Mouse (Mus musculus) embryonic facial prominence, embryonic 11.5 days (tissue): ENCODE measurements around the gene Cldn14. TPM values are rescaled to one million over a fixed set of nuclear protein-coding genes. Genes with fewer than 3 reads are reported as not detected.

ENCODE experiments used
- ATAC-seq: fragments of 200-750 bp; cut with Nextera tagmentation; replicated peaks from 2 replicates; pipeline ENCODE4 v1.8.0; 2017; ENCODE audit warnings: low read depth; ENCODE audit not compliant: insufficient number of reproducible peaks, low FRiP score, low TSS enrichment
- DNase-seq: peaks from one replicate; pipeline ENCODE4 v3.0.0-alpha.2; 2015; ENCODE audit warnings: low spot score
- H3K27ac ChIP-seq: fragments of 300-500 bp; sonication (generic); replicated peaks from 2 replicates; pipeline ENCODE4 v1.5.1; 2014; ENCODE audit warnings: mild to moderate bottlenecking, low read depth, low read length, control low read depth
- H3K27me3 ChIP-seq: fragments of 300-500 bp; sonication (generic); 2 replicates; pipeline ENCODE4 v1.6.1; 2014; ENCODE audit warnings: mild to moderate bottlenecking, low read length, moderate library complexity, mixed read lengths; ENCODE audit not compliant: control insufficient read depth, insufficient read depth
- H3K36me3 ChIP-seq: fragments of 300-500 bp; sonication (generic); replicated peaks from 2 replicates; pipeline ENCODE4 v1.6.1; 2014; ENCODE audit warnings: low read depth, mild to moderate bottlenecking, low read length, moderate library complexity, mixed read lengths; ENCODE audit not compliant: control insufficient read depth, insufficient read depth
- H3K4me1 ChIP-seq: fragments of 300-500 bp; sonication (generic); 2 replicates; pipeline ENCODE4 v1.6.1; 2014; ENCODE audit warnings: low read length, mixed read lengths; ENCODE audit not compliant: control insufficient read depth, insufficient read depth
- H3K4me2 ChIP-seq: fragments of 300-500 bp; sonication (generic); 2 replicates; pipeline ENCODE4 v1.6.1; 2014; ENCODE audit warnings: low read depth, mild to moderate bottlenecking, control low read depth, low read length, moderate library complexity
- H3K4me3 ChIP-seq: fragments of 300-500 bp; sonication (generic); 2 replicates; pipeline ENCODE4 v1.5.1; 2014; ENCODE audit warnings: low read depth, low read length, control low read depth
- H3K9ac ChIP-seq: fragments of 300-500 bp; sonication (generic); replicated peaks from 2 replicates; pipeline ENCODE4 v1.6.1; 2014; ENCODE audit warnings: mild to moderate bottlenecking, control low read depth, low read length
- H3K9me3 ChIP-seq: fragments of 300-500 bp; sonication (generic); replicated peaks from 2 replicates; pipeline ENCODE4 v1.6.1; 2016; ENCODE audit warnings: mild to moderate bottlenecking, low read length, inconsistent platforms, mixed read lengths; ENCODE audit not compliant: control insufficient read depth
- WGBS: fragments of 180-500 bp; shearing (Covaris S2); extraction: QIAGEN DNeasy Blood & Tissue Kit; methylation state at CpG from one replicate; pipeline ENCODE4 v1.1.7; 2014; 5-methylcytosine and 5-hydroxymethylcytosine counted together
- polyA plus RNA-seq: library from polyadenylated mRNA; unstranded; fragments of >200 nt; fragmentation: Nextera tagmentation; extraction: Ambion mirVana; gene quantifications from 2 replicates; pipeline ENCODE4 v1.2.1, GENCODE M21; 2014

Gene Cldn14
- polyA plus RNA-seq, 1 experiment from 2014 or later = not detected

DNA sequence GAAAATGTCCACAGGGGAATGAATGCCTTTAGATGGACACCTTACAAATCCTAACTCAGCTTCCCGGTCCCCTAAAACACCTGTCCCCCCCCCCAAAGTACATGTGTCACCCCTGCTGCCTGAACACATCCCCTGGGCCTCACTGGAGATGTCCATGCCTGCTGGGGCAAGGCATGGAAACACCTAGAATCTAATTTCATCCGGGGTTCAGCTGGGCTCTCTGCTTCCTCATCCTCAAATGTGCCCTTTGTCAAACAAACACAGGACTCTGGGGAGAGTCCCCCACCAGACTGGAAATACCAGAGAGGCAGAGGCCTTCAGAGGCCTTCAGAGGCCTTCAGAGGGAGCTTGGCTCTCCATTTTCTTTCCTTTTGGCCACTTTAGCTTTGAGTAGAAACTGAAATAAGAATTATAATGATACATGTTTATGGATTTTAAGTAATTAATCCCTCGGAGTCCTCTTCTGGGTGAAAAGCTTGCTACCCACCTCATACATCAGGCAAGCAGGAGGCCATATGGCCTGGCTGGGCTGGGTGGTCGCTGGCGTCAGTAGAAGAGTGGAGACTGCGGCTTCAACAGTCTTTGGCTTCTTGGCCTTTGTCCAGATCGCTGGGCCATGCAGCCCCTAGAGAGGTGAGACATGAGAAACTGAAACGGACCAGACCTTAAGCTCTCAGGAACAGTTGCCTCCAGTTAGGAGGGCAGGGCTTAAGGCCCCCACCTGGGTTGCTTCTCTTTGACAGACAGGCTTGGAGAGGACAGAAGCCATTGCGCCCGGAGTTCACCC lies 66.7 kb downstream of the Cldn14 start:
- Histone ChIP-seq H3K9me3 (no peaks in the 10 kb centered on the region), H3K9ac (no peak overlapping the region), H3K4me2 (no peak overlapping the region), H3K4me1 (peaks cover 4% of the 10 kb centered on the region; the same call in 1 of the 2 replicates), H3K27me3 (no peaks in the 10 kb centered on the region), H3K4me3 (no peak overlapping the region), H3K36me3 (no peaks in the 10 kb centered on the region), H3K27ac (no peak overlapping the region)
- ATAC-seq (no peak), DNase-seq (no peak)
- WGBS = 75% methylated on average over 10 of the region's 10 CpGs

DNA sequence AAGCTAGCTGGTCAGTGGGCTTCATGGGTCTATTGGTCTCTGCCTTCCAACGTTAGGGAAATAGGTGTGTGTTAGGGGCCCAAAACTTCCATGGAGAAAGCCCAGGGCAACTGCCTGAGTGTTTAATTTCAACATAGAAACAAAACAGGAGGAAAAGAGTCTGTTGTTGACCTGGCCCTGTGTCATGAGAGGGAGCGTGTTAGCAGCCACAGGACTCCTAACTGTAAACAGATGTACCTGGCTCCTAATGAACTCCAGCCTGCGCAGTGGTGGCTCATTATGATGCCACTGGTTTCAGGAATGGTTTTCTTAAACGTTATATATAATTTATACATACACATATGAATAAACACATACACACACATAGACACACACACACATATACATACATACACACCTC lies 68.7 kb downstream of the Cldn14 start:
- WGBS = 33% methylated on average over 4 of the region's 4 CpGs
- peak; percentile 73 for DNase-seq
- Histone ChIP-seq H3K9ac (no peak overlapping the region), H3K36me3 (no peaks in the 10 kb centered on the region), H3K27ac (no peak overlapping the region), H3K9me3 (no peaks in the 10 kb centered on the region), H3K4me3 (no peak overlapping the region), H3K27me3 (no peaks in the 10 kb centered on the region), H3K4me1 (peaks cover 4% of the 10 kb centered on the region; the same call in 1 of the 2 replicates), H3K4me2 (no peak overlapping the region)
- ATAC-seq = no peak

DNA sequence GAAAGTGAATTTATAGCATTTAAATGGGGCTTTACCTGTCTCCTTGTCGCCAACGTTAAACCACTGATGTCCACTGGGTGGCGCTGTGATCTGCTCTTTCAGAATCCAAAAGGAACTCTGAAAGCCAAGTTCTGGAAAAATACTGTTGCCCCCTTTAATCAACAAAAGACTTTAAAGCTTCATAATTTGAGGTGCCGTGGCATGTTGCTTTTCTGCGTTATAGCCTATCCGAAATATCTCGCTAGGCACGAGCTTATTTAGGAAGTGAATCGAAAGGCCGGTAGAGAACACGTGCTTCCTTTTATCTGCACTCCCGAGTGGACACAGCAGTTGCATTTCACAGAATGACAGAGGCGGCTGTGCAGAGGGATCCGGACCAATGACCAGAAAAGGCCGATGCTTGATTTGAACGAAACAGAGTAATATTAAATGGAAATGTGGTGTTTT lies 70.2 kb downstream of the Cldn14 start:
- peaks cover 4% of the 10 kb centered on the region; the same call in 1 of the 2 replicates for H3K4me1 ChIP-seq
- ATAC-seq (no peak), DNase-seq (peak; percentile 94)
- no peak overlapping the region for H3K9ac ChIP-seq
- 17% methylated on average over 16 of the region's 16 CpGs for WGBS
- H3K9me3 ChIP-seq = no peaks in the 10 kb centered on the region
- H3K27ac ChIP-seq = no peak overlapping the region
- no peaks in the 10 kb centered on the region for H3K36me3 ChIP-seq
- H3K4me2 ChIP-seq = no peak overlapping the region
- no peak overlapping the region for H3K4me3 ChIP-seq
- H3K27me3 ChIP-seq = peaks cover 4% of the 10 kb centered on the region; the same call in 1 of the 2 replicates

DNA sequence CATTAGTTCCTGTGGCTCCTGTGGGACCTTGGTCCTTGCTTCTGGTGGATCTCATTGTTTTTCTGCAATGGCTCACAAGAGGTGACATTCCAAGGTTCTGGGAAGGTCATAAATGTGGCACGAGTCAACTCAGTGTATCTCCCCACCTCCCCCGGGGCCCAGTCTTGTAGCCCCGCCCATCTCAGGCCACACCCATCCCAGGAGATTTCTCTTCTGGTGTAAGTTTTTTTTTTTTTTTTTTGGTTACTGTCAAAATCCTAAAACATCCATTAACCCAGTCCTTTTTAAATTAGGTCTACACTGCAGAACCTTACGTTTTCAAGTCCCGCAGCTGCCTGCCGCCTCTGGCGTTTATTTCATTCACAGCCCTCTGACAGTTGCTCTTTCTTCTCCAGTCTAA lies 73.6 kb downstream of the Cldn14 start:
- DNase-seq = no peak
- Histone ChIP-seq H3K4me2 (no peak overlapping the region), H3K9ac (no peak overlapping the region), H3K4me1 (no peaks in the 10 kb centered on the region; the same call in 1 of the 2 replicates), H3K4me3 (no peak overlapping the region), H3K27ac (no peak overlapping the region), H3K36me3 (no peaks in the 10 kb centered on the region), H3K9me3 (no peaks in the 10 kb centered on the region), H3K27me3 (peaks cover 4% of the 10 kb centered on the region; the same call in 1 of the 2 replicates)
- WGBS = 17% methylated on average over 7 of the region's 7 CpGs
- no peak for ATAC-seq

DNA sequence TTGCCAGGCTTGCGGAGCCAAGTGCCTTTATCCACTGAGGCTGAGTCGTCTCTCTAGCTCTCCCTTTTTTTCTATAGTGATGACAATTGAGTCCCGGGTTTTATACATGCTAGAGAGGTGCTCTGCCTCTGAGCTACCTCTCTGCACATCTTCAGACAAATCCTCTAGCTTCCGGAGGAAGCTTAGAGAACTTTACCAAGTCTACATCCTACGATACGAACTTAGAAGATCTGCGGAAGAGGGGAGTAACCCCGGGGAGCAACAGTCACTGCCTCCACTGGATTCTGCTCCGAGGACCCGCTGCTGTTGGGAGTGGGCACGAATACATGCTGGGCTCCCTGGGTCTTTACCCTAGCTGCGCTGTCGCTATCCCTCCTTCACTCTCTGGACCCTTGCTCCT lies 74.0 kb downstream of the Cldn14 start:
- no peak for DNase-seq
- Histone ChIP-seq H3K36me3 (no peaks in the 10 kb centered on the region), H3K4me2 (no peak overlapping the region), H3K4me1 (no peaks in the 10 kb centered on the region; the same call in 1 of the 2 replicates), H3K27me3 (peaks cover 4% of the 10 kb centered on the region; the same call in 1 of the 2 replicates), H3K9ac (no peak overlapping the region), H3K9me3 (no peaks in the 10 kb centered on the region), H3K4me3 (no peak overlapping the region), H3K27ac (no peak overlapping the region)
- no peak for ATAC-seq
- 23% methylated on average over 13 of the region's 13 CpGs for WGBS

DNA sequence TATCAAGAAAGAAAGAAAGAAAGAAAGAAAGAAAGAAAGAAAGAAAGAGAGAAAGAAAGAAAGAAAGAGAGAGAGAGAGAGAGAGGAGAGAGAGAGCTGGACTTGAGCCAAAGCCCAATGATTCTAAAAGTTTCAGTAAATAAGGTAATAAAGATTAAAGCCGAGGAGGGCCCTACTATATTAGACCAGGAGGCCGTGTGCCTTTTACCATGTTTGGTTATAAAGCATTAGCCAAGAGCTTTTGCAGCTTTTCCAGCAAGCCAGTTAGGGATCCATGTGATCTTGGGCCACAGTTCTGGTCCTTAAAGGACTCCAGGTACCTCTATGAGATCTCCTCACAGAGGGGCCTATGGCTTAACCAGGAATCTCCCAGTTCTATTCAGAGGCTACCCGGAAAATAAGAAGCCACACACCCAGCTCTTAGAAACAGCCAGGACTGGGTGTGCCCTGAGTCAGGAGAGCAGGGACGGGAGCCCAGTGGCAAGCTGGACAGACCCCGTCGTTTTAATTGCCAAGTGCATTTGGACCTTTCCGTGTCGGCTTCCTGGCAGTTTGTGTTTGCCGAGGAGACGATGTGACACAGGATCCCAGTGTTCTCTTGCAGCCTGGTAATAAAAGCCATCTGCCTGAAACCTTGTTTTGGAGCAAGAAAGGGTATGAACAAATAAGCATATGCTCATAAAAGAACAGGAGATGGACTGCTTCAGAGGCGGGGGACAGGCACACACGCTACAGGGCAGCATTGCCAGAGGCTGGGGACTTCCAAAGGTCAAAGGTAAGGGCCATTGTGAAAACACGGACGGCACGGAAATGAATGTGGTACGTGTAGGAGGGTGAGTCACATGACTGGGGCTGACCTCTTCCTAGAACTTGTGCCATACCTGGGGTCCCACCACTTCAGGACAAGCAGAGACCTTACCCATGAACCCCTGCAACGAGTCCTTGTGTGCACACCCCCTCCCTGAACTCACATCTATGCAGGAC lies 76.2 kb downstream of the Cldn14 start:
- Histone ChIP-seq H3K4me3 (no peak overlapping the region), H3K9me3 (no peaks in the 10 kb centered on the region), H3K27ac (no peak overlapping the region), H3K27me3 (peaks cover 4% of the 10 kb centered on the region; the same call in 1 of the 2 replicates), H3K9ac (0 out of 2 replicates have a peak overlapping the region, but pooled peaks have one; percentile 18), H3K36me3 (no peaks in the 10 kb centered on the region), H3K4me2 (no peak overlapping the region; the same call in 1 of the 2 replicates), H3K4me1 (no peaks in the 10 kb centered on the region; the same call in 1 of the 2 replicates)
- no peak for ATAC-seq
- DNase-seq = peak; percentile 53
- WGBS = 35% methylated on average over 17 of the region's 17 CpGs

DNA sequence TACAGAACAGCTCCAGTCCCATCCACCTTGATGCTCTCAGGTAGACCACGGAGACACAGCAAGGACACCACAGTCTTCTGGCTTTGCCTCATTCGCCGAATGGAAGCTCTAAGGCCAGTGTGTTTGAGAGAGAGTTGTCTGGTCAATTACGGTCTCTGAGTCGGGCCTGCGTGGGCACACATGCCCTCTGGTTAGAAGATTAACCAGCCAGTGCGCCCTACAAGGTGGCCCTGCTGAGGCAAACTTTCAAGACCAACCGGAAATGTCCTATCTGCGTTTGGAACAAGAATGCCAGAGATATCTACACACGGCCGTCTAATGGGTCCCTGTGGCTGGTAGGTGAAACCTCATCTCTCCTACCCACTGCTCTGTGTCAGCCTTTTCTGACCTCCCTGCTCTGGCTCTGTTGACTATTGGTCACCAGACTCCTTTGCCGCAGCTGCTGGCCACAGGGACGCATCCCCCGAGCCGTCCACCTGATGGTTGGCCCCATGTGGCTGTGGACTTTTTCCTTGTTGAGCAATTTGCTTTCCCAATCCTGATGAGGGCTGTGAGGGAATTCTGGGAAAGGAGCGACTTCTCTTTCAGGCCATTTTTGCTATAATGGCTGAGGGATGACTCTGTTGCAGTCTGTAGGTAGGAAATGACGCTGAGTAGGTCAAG lies 79.1 kb downstream of the Cldn14 start:
- Histone ChIP-seq H3K4me1 (no peaks in the 10 kb centered on the region; the same call in 1 of the 2 replicates), H3K4me2 (no peak overlapping the region), H3K4me3 (no peak overlapping the region), H3K9ac (no peak overlapping the region), H3K9me3 (no peaks in the 10 kb centered on the region), H3K36me3 (no peaks in the 10 kb centered on the region), H3K27ac (no peak overlapping the region), H3K27me3 (peaks cover 4% of the 10 kb centered on the region; the same call in 1 of the 2 replicates)
- WGBS = 91% methylated on average over 17 of the region's 17 CpGs
- no peak for ATAC-seq
- no peak for DNase-seq
